Mouse (Mus musculus) spleen, adult 18-20 months (tissue): ENCODE measurements around the gene Alkbh2.

Experiments used
- DNase-seq, 2 experiments: peaks; one replicate each; pipeline ENCODE4 v3.0.0; 2022; ENCODE audit warnings: mixed read lengths in 2 of 2

Gene Alkbh2

DNA sequence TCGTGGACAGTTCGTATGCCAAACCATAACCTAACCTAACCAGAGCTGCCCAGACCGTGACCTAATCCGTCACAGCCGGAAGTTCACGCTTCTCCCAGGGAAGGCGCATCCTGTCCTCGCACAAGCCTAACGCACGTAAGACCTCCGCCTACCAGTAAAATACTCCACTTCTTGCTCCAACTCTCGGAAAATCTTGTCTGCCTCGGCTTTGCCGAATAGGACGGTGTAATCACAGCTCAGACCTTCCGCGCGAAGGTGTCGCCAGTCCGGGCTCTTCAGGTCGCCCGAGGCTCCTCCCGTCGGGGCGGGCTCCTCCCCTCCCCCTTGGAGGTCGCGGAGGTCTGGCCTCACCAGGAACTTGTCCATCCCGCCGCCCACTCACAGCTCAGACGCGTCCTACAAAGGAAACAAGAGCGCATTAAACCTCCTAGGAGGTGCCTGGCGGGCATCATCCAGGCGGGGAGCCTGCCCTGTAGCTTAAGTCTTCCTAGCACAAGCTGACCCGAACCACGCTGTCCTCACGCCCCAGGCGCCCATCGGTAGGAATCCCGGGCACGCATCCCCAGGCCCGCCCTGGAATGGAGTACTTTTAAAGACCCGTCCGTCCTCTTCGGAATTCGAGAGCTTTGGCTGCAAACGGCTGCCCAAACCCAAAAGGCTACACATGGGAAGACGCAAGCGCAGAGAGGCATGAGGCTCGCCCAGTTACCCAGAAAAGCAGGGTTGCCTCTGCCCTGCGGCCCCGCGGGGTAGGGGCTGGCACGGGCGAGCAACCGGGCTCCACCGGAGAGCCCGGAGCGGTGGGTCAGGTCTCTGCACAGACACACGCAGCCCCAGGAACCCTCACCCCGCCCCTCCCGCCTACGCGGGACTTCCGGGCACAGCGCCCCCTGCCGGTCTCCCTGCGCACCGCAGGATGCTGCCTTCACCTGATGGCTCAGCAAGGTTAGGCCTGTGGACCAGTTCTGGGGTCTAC lies at the start of gene Alkbh2:
Alkbh2 (minus strand) TSS at position 845 of the 976 bp plus-strand sequence.
- DNase-seq, result peak; percentile 75 to 84

DNA sequence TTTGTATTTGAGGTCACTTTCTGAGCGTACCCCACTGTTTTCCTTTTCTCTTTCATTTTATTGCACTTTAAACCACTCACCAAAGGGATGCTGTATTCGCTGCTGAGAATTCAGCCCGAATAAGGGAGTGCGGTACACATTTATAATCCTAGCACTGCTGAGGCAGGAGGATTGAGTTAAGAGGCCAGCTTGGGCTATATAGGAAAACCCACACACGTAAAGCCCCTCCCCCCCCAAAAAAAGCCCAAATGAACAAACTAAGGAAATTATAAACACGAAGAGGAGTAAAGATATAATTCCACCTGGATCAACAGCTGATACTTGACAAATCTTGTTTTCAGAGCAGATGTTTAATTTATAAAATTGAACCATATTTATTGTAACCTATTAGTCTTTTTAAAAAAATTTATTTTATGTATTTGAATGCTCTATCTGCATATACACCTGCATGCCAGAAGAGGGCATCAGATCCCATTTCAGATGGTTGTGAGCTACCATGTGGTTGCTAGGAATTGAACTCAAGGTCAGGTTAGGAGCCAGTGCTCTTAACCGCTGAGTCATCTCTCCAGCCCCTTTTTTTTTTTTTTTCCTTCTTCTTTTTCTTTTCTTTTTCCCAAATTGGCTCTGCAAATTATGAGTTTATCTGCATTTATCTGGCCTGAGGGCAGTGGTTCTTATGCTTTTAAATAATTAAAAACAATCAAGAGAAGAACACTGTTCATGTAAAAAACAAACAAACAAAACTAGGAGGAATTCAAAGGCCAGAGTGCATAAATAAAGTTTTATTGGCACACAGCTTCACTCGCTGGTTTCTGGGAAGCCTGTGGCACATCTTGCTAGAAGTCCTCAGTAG lies 48.8 kb upstream of the Alkbh2 start:
- DNase-seq, result no peak

DNA sequence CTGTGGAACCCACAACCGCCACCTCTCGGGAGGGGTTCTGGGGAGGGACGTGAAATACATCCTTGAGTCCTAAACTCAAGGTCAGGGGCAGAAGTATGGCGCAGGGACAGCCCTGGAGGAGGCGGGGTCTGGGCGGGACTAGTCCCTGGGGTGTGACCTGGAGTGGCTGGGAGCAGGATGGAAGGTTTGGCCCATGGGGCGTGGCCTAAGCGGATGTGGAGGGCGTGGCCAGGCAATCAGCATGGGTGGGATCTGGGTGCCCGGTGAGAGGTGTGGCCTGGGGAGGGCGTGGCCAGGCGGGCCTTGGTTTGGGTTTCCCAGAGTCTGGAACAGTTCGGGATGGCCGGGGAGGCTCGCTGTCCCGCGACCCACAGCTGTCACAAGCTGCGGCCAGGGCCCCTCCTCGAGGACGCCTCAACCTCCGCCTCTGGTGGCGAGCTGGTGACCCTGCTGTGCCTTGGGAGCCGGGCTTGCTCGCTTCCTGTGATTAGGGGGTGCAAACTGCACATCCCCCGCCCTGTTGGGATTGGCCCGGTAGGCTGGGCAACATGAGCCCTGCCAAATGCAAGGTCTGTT lies 47.7 kb upstream of the Alkbh2 start:
- peak; percentile 61 to 63 for DNase-seq

DNA sequence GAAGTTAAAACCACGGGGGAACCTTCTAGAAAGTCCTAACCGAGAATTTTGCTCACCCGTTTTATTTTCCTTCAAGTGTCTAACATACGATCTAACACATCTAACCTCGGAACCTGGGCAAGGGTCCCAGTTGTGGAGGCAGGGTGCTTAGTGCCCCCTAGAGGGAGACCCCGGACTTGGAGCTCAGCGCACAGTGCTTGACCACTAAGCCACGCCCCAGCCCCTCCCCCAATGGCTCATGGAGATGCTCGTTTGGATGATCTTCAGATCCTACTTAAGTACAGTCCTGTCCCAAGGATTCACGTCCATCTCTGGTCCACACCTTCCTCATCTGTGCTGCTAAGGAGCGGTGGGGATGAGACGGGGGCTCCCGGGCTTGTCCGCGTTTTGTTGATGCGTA lies 46.6 kb upstream of the Alkbh2 start:
- DNase-seq, result no peak

DNA sequence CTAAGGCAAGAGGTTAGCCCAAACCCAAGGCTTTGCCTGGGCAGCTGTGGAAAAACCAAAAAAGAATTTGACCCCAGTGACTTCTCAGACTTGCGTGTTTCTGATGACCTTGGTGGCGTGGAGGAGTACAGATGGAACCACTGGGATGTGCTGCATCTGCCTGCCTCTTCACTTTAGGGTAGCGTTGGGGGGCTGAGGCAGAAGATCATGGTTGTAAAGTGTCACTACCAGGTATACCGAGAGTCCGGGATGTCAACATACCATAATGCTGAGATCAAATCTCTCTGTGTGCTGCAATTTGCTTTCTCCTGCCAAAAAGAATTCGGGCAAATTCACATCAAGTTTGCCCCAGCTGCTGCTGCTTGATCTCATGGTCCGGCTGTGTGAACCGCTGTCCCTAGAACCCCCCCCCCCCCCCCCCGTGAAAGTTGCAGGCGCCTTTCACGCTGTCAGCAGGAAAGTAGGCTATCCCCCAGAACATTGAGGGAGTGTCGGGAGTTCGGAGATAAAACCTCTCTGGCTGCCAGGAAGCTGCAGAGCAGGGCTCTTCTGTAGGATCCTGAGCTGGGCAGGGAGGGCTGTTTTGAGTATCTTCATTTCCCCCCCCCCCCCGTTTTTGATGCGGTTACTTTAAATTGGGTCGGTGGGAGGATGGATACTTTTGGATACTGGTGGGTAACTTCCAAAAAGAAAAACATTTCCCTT lies 46.0 kb upstream of the Alkbh2 start:
- no peak for DNase-seq

DNA sequence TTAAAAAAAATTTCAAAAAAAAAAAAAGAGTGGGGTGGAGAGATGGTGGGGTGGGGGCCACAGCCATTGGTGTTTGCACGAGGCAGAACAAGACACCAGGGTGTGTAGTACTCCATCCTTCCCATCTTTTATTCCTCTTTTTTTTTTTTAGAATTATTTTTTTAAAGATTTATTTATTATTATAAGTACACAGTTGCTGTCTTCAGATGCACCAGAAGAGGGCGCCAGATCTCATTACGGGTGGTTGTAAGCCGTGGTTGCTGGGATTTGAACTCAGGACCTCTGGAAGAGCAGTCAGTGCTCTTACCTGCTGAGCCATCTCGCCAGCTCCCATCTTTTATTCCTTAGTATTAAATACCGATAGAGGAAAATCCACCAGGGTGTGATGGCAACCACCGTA lies 45.4 kb upstream of the Alkbh2 start:
- DNase-seq, result no peak

DNA sequence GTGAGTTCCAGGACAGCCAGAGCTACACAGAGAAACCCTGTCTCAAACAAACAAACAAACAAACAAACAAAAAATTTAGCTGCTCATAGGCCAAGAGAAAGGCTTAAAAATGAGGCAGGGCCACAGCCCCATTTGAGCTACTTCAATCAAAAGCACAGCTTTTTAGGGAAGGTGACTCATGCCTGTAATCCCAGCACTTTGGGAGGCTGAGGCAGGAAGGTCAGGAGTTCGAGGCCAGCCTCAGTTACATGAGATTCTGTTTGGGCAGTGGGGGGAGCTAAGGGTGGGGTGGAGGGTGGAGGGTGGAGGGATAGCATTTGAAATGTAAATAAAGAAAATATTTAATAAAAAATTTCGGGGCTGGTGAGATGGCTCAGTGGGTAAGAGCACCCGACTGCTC lies 44.9 kb upstream of the Alkbh2 start:
- no peak for DNase-seq

DNA sequence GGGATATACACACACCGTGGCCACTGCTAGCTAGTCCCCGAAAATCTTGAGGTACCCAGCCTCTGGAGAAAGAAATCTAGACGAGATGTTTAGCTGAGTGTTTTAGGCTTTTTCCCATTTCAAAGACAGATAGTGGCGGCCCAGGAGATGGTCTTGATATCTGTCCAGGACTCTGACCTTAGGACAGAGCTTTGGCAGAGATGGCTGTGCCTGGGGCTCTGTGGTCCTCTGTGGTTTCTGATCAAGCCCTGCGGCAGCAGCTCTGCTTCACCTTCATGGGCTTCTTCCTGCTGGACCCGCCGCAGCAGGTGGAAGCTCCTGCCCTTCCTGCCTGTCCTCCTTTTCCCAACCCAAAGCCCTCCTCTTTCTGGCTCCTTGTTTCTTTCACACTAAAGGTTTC lies 42.3 kb upstream of the Alkbh2 start:
- DNase-seq, result no peak

DNA sequence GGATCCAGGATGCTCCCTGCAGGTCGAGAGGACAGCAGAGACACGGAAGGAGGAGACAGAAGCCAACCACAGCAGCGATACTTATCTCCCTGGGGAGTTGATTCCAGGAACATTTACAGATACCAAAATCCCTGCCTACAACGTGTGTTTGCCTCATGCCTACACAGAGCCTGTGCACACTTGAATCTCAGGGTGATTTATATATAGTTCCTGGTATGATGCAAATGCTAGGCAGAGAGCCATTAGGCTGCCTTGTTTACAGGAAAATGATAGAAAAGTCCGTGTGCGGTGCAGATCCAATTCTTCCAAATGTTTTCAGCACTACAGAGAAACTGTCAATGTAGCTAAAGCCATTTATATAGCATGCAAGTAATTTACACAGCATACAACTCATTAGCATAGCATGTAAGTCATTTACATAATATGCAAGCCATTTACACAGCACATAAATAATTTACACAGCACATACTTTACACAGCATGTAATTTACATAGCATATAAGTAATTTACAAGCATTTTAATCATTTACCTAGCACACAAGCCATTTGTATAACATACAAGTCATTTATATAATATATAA lies 35.2 kb upstream of the Alkbh2 start:
- no peak for DNase-seq

DNA sequence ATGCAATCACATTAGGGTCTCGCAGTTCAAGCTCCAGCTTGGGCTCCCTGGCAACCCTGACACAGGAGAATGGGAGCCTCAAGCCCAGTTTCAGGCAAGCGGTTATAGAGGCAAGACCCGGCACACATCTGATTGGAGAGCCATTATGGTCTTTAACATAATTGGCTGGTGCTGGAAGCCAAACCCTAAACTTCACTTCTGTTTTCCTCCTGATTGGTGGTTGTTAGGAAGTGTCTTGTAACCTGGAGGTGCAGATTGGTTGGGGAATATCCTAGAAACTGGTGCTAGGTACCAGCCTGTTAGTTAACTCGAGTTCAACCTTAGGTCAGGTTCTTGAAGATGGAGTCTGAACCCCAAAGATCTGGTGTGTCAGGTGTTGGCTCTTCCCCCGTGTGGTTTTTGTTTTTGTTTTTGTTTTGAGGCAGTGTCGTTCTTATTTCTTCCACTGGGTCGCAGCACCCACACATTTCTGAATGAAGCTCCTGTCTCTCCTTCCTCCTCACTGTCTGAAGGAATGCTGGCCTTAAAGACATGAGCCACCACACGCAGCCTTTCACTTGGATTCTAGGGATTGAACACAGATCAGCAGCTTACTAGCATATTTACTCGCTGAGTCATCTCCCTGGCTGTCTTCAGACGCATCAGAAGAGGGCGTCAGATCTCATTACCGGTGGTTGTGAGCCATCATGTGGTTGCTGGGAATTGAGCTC lies 34.2 kb upstream of the Alkbh2 start:
- no peak for DNase-seq

DNA sequence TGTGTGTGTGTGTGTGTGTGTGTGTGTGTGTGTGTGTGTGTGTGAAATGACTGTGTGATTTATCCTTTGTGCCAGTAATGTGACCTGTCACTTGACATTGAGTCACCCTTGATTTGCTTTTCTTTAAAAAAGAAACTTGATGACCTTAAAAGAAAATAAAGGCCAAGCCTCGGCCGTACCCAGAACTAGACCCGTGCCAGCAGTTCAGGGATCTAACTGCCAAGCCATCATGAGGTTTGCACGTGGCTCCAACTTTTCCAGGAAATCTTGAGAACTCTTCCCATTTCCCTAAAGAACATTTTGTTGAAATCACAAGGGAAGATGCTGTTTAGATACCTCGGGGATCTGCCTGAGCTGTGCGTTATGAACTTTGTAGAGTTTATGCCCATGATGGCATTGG lies 33.4 kb upstream of the Alkbh2 start:
- DNase-seq, result no peak

DNA sequence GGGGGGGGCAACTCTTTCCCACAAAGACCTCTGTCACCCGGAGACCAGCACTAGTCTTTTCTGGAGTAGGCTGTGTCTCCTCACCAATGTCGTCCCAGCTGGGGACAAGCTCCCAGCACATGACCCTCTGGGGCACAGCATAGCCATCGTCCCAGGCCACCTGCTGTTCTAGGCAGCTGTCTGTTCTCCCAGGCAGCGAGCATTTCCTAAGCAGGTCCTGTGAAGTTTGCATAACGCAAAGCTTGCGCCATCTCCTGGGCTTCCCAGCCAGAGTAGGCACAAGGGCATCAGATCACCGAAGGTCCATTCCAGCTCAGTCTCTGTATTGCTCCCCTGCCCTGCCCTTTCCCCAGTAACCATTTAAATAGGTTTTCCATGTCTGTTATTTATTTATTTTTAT lies 29.2 kb upstream of the Alkbh2 start:
- no peak for DNase-seq

DNA sequence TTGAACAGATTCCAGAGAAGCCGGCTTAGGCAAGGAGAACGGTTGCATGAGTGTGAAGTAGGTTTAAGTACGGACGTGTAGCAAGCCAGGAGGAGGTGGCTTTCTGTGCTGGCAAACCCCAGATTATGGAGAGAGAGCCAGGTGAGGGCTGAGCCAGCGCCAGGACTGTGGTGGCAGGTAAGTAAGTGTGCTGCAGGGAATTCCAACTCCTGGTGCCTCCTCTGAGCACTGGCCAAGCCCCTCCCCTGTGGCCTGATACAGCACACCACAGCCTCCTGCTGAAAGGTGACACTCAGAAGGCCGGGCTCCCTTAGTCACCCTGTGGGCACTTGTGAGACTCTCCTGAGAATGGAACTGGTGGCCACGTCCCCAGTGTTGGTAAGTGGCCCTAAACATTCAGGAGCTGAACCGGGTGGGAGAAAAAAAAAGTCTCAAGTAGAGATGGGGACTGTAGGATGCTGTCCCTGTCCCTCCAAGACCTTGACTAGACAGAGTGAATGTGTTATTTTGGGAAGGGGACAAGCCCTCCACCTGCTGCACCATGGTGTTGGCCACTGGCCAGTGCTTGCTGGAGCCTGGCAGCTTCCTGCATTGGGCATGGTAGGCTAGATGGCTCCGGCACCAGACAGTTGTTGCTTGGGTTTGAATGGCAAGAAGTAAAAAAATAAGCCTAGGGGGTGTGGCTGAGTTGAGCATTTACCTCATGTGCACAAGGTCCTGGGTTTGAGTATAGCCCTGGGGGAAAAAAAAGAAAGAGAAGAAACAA lies 27.3 kb upstream of the Alkbh2 start:
- no peak for DNase-seq

DNA sequence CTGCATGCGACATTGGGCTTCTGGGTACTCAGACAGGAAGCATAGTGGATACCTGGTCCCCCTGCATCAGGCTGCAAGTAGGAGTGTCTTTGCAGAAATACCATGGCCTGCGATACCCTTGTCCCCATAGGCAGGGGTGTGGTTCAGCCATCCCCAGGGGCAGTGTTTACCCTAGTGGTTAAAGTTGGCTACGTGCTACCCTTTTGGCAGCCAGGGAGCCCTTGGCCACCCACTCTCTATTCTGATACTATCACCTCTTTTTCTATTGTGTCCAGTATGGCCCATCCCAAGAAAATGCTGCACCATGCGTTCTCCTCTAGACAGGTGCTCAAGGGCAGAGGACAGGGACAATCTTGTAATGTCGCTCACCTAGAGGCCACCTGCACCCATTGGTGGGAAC lies 26.7 kb upstream of the Alkbh2 start:
- no peak for DNase-seq

DNA sequence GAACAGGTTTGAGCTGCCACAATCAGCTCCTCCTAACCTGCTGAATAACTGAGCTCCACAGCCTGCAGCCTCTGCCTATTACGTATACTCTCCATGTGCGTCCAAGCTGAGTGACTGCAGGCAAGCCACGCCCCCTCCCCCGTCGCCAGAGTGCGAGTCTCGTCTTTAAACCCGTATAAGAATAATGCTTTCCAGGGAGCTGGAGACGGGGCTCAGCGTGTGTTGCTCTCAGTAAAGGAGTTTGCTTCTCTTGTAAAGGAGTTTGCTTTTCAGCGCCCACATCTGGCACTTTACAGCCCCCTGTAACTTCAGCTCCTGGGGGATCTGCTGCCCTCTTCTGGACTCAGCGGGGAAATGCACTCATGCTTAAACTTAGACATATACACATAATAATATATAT lies 25.5 kb upstream of the Alkbh2 start:
- no peak for DNase-seq

DNA sequence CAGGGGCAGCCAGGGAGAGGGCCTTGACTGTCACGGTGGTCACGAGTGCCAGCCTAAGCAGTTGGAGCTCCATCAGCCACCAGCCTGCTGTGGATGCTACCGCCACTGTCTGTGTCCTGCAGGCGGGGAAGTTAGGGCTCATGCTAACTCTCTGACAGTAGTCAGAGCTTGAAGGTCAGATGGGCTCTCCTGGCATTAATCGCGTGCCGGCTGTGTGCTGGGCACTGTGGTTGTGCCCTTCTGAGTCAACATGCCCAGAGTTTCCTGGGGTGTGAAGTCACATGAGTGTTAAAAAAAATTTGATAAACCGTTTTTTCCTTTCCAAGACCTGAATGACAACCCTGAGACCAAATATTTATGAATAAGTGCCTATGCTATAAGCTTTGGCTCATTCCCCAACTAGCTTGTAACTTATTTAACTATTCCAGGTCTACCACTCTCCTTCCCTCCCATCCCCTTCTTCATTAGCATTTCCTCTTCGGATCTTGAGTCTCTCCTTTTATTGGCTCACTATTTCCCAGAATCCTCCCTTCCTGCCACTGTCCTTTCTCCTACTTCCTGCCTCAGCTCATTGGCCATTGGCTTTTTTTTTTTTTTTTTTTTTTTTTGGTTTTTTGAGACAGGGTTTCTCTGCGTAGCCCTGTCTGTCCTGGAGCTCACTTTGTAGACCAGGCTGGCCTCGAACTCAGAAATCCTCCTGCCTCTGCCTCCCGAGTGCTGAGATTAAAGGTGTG lies 24.5 kb upstream of the Alkbh2 start:
- DNase-seq, result no peak

DNA sequence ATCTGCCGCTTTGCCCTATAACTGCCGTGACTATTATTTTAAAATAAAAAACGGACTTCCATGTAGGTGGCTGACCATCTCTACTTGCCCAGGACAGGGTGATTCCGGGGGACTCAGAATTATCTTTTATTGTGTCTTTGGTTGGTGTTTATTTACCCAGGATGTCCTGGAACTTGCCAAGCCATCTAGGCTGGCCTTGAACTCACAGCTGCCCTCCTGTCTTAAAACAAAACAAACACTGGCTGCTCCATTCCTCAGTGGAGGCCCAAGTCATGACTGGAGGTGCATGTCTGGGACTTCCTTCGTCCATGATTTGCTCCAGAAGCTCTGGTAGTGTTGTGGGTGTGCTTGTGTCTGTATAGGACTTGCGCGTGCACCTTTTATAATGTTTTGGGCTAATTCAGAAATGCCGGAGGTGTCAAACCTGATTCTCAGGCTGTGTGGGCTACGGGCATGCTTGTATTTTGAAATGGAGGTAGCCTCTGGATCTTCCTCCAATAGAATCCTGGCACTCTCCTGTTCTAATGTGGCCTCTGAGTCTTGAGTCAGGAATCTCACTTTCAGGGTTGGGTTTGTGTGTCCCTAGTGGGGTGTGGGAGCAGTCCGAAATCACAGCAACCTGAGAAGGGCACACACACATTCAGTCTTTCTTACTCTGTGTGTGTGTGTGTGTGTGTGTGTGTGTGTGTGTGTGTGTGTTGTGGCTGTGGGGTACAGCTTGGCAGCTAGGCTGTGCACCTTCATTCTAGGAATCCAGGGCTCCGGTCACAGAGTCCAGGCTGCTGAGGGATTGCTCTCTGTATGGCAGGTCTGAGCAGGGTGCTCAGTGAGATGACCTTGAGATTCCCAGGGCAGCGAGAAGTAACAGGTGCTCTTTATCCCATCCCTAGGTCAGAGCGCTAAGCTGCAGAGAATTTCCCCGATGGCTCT lies 19.3 kb upstream of the Alkbh2 start:
- no peak for DNase-seq

DNA sequence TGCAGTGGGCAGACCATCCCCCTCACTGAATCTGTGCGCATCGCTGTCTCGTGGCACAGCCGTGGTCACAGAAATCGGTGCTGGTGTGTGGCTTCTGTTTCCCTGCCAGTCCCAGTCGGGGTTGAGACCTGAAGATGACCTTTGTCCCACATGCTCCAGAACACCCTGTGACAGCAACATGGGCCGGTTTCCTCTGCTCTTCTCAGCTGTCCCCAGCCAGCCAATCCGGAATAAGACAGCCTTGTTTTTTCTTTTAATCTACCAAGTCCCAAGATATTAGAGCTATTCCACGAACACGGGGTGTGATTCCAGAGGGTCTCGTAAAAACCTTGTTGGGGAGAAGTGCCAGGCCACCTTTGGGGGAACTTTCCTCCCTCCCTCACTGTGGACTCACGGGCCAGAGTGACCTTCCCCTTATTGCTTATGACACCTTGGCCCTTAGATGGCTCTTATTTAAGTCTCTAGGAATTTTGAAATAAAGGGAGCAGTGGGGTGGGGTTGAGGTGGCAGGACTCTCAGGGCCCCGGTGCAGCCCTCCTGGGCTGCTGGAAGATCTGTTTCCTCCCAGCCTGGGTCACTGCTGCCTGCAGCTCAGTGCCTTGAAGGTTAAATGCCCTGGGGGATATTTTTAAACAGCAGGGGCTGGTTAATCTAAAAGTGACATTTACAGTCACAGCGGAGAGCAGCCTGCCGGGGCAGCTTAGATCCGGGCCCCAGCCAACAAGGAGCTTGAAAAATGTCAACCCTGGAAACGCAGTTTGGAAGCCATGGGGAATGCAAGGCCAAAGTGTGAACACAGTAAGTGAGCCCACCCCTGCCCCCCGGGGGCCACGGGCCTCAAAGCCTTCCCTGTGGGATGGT lies 18.2 kb upstream of the Alkbh2 start, which contains the start of gene Acacb:
Acacb (plus strand) TSS at position 508 of the 861 bp plus-strand sequence.
- no peak for DNase-seq
